Mouse (Mus musculus): ENCODE results near the gene Nr5a1.

DNA sequence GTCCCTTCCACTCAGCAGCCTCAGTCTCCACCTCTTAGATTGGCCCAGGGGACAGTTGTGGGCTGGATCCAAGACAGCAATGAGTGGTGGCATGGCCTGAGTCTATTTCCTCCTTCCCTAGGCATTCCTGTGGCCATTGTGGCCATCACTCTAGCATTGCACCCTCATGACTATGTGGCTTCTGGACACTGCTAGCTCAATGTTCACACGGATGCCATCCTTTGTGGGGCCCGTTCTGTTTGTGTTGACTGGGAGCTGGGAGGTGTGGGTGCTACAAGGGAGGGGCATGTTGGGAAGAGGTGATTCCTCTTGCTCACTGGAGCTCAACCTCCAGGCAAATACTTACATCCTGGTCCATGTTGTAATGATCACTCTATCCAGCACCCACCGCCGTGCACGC is 32.1 kb downstream of the Nr5a1 start:
- TF ChIP-seq TAL1 (IDR thresholded peaks at IDR 0.05; ENCODE audit: low read length) (no peak), GATA1 (IDR thresholded peaks at IDR 0.05; ENCODE audit: low read length) (no peak)

Measured in erythroblast, embryonic 14.5 days (primary cell).